Mouse (Mus musculus) kidney, embryonic 15.5 days (tissue): ENCODE measurements around the gene C1qtnf4. TPM values are rescaled to one million over a fixed set of nuclear protein-coding genes. Genes with fewer than 3 reads are reported as not detected.
A peak's percentile ranks its signal among the peaks of the same experiment; 100 is the strongest.

Experiments used
- ATAC-seq: fragments of 200-750 bp; cut with Nextera tagmentation; replicated peaks from 2 replicates; pipeline ENCODE4 v1.8.0; 2017; ENCODE audit warnings: moderate TSS enrichment; ENCODE audit not compliant: low FRiP score
- H3K27ac ChIP-seq: fragments of 300-500 bp; sonication (generic); 2 replicates; pipeline ENCODE4 v1.5.1; 2015; ENCODE audit warnings: mild to moderate bottlenecking, inconsistent platforms
- H3K27me3 ChIP-seq: fragments of 300-500 bp; sonication (generic); 2 replicates; pipeline ENCODE4 v1.6.1; 2015; ENCODE audit warnings: inconsistent platforms
- H3K36me3 ChIP-seq: fragments of 300-500 bp; sonication (generic); 2 replicates; pipeline ENCODE4 v1.6.1; 2015; ENCODE audit warnings: inconsistent platforms
- H3K4me1 ChIP-seq: fragments of 300-500 bp; sonication (generic); 2 replicates; pipeline ENCODE4 v1.6.1; 2015; ENCODE audit warnings: inconsistent platforms
- H3K4me2 ChIP-seq: fragments of 300-500 bp; sonication (generic); 2 replicates; pipeline ENCODE4 v1.6.1; 2015; ENCODE audit warnings: moderate library complexity, mild to moderate bottlenecking, inconsistent platforms
- H3K4me3 ChIP-seq: fragments of 300-500 bp; sonication (generic); replicated peaks from 2 replicates; pipeline ENCODE4 v1.5.1; 2015; ENCODE audit warnings: mild to moderate bottlenecking, inconsistent platforms
- H3K9ac ChIP-seq: fragments of 300-500 bp; sonication (generic); 2 replicates; pipeline ENCODE4 v1.6.1; 2015; ENCODE audit warnings: mild to moderate bottlenecking, inconsistent platforms
- H3K9me3 ChIP-seq: fragments of 300-500 bp; sonication (generic); replicated peaks from 2 replicates; pipeline ENCODE4 v1.6.1; 2016; ENCODE audit warnings: inconsistent platforms
- WGBS: fragments of 180-500 bp; shearing (Covaris S2); methylation state at CpG from one replicate; pipeline ENCODE4 v1.1.7; 2015; ENCODE audit warnings: mixed read lengths; 5-methylcytosine and 5-hydroxymethylcytosine counted together
- polyA plus RNA-seq: library from polyadenylated mRNA; unstranded; fragments of >200 nt; fragmentation: Nextera tagmentation; extraction: Ambion mirVana; gene quantifications from 2 replicates; pipeline ENCODE4 v1.2.1, GENCODE M21; 2015

Gene C1qtnf4
- polyA plus RNA-seq, 1 experiment from 2014 or later: 9.0 TPM

GRCm38 (mm10) chr2:90864184-90864583, 21.5 kb upstream of the C1qtnf4 start:
- no peaks in the 10 kb centered on the region for H3K27me3 ChIP-seq
- no peak overlapping the region for H3K27ac ChIP-seq
- no peaks in the 10 kb centered on the region for H3K9me3 ChIP-seq
- ATAC-seq: no peak
- H3K4me2 ChIP-seq: no peak overlapping the region
- H3K4me1 ChIP-seq: no peaks in the 10 kb centered on the region
- H3K9ac ChIP-seq: no peak overlapping the region
- H3K4me3 ChIP-seq: no peak overlapping the region
- H3K36me3 ChIP-seq: peaks cover 84% of the 10 kb centered on the region

- WGBS: 20% methylated on average over 3 of the region's 3 CpGs
Observed at GRCm38 (mm10) chr2:90866524-90866923, 19.1 kb upstream of the C1qtnf4 start.

GRCm38 (mm10) chr2:90870136-90870601, 15.5 kb upstream of the C1qtnf4 start:
- H3K4me2 ChIP-seq: no peak overlapping the region
- ATAC-seq: peak; percentile 47; the same call in 1 of the 2 replicates
- H3K9ac ChIP-seq: no peak overlapping the region
- no peak overlapping the region for H3K4me3 ChIP-seq
- H3K9me3 ChIP-seq: no peaks in the 10 kb centered on the region
- no peaks in the 10 kb centered on the region for H3K4me1 ChIP-seq
- 39% methylated on average over 4 of the region's 4 CpGs for WGBS
- peaks cover 30% of the 10 kb centered on the region for H3K36me3 ChIP-seq
- H3K27me3 ChIP-seq: no peaks in the 10 kb centered on the region
- H3K27ac ChIP-seq: no peak overlapping the region

More at GRCm38 (mm10) chr2:90866524-90866923, 19.1 kb upstream of the C1qtnf4 start:
- no peak overlapping the region for H3K4me3 ChIP-seq
- H3K27ac ChIP-seq: no peak overlapping the region
- H3K27me3 ChIP-seq: no peaks in the 10 kb centered on the region
- H3K9ac ChIP-seq: no peak overlapping the region
- peaks cover 62% of the 10 kb centered on the region for H3K36me3 ChIP-seq
- H3K4me2 ChIP-seq: no peak overlapping the region
- no peaks in the 10 kb centered on the region for H3K9me3 ChIP-seq
- no peaks in the 10 kb centered on the region for H3K4me1 ChIP-seq
- ATAC-seq: peak; percentile 81

GRCm38 (mm10) chr2:90871180-90871961, 14.3 kb upstream of the C1qtnf4 start:
- ATAC-seq: no peak
- H3K9me3 ChIP-seq: no peaks in the 10 kb centered on the region
- H3K27ac ChIP-seq: no peak overlapping the region
- no peaks in the 10 kb centered on the region for H3K27me3 ChIP-seq
- 65% methylated on average over 8 of the region's 8 CpGs for WGBS
- no peak overlapping the region for H3K4me2 ChIP-seq
- no peak overlapping the region for H3K9ac ChIP-seq
- no peaks in the 10 kb centered on the region for H3K4me1 ChIP-seq
- peaks cover 19% of the 10 kb centered on the region for H3K36me3 ChIP-seq
- H3K4me3 ChIP-seq: no peak overlapping the region

GRCm38 (mm10) chr2:90874025-90874424, 11.6 kb upstream of the C1qtnf4 start:
- Histone ChIP-seq H3K4me3 (no peak overlapping the region), H3K9ac (no peak overlapping the region), H3K36me3 (no peaks in the 10 kb centered on the region), H3K27me3 (no peaks in the 10 kb centered on the region), H3K4me2 (no peak overlapping the region), H3K9me3 (no peaks in the 10 kb centered on the region), H3K4me1 (no peaks in the 10 kb centered on the region), H3K27ac (no peak overlapping the region)
- ATAC-seq: no peak
- WGBS: 88% methylated on average over 1 of the region's 1 CpGs

- WGBS: 61% methylated on average over 2 of the region's 2 CpGs
- no peak for ATAC-seq
Observed at GRCm38 (mm10) chr2:90875239-90875638, 10.4 kb upstream of the C1qtnf4 start.

GRCm38 (mm10) chr2:90877584-90878259, 7.9 kb upstream of the C1qtnf4 start:
- Histone ChIP-seq H3K36me3 (no peaks in the 10 kb centered on the region), H3K27me3 (no peaks in the 10 kb centered on the region), H3K9ac (no peak overlapping the region), H3K4me1 (no peaks in the 10 kb centered on the region), H3K9me3 (no peaks in the 10 kb centered on the region), H3K27ac (no peak overlapping the region), H3K4me2 (no peak overlapping the region), H3K4me3 (no peak overlapping the region)
- WGBS: 62% methylated on average over 5 of the region's 5 CpGs
- no peak for ATAC-seq

More at GRCm38 (mm10) chr2:90875239-90875638, 10.4 kb upstream of the C1qtnf4 start:
- Histone ChIP-seq H3K27me3 (no peaks in the 10 kb centered on the region), H3K9me3 (no peaks in the 10 kb centered on the region), H3K4me1 (no peaks in the 10 kb centered on the region), H3K27ac (no peak overlapping the region), H3K9ac (no peak overlapping the region), H3K4me2 (no peak overlapping the region), H3K36me3 (no peaks in the 10 kb centered on the region), H3K4me3 (no peak overlapping the region)

GRCm38 (mm10) chr2:90879419-90879818, 6.2 kb upstream of the C1qtnf4 start:
- no peak for ATAC-seq
- Histone ChIP-seq H3K27me3 (peaks cover 5% of the 10 kb centered on the region), H3K9me3 (0 out of 2 replicates have a peak, but pooled peaks cover 2% of the 10 kb centered on the region), H3K27ac (no peak overlapping the region), H3K4me1 (no peaks in the 10 kb centered on the region; the same call in 1 of the 2 replicates), H3K4me3 (no peak overlapping the region), H3K4me2 (no peak overlapping the region), H3K36me3 (no peaks in the 10 kb centered on the region), H3K9ac (no peak overlapping the region)

- no peak overlapping the region for H3K4me3 ChIP-seq
- 33% methylated on average over 6 of the region's 6 CpGs for WGBS
- ATAC-seq: no peak
- no peaks in the 10 kb centered on the region for H3K36me3 ChIP-seq
- H3K27me3 ChIP-seq: peaks cover 14% of the 10 kb centered on the region
- peaks cover 7% of the 10 kb centered on the region for H3K4me1 ChIP-seq
- H3K9ac ChIP-seq: no peak overlapping the region
- H3K4me2 ChIP-seq: no peak overlapping the region
- no peak overlapping the region for H3K27ac ChIP-seq
- 0 out of 2 replicates have a peak, but pooled peaks cover 2% of the 10 kb centered on the region for H3K9me3 ChIP-seq
Observed at GRCm38 (mm10) chr2:90880144-90880785, 5.4 kb upstream of the C1qtnf4 start.

- Histone ChIP-seq H3K4me1 (peaks cover 21% of the 10 kb centered on the region), H3K9me3 (0 out of 2 replicates have a peak, but pooled peaks cover 2% of the 10 kb centered on the region), H3K4me3 (no peak overlapping the region), H3K4me2 (no peak overlapping the region), H3K27me3 (peaks cover 30% of the 10 kb centered on the region), H3K27ac (no peak overlapping the region), H3K36me3 (no peaks in the 10 kb centered on the region), H3K9ac (no peak overlapping the region)
- ATAC-seq: no peak
- 77% methylated on average over 2 of the region's 2 CpGs for WGBS
Observed at GRCm38 (mm10) chr2:90881824-90882223, 3.8 kb upstream of the C1qtnf4 start.

GRCm38 (mm10) chr2:90886436-90886835, 776 bp downstream of the C1qtnf4 start:
- peaks cover 36% of the 10 kb centered on the region for H3K4me1 ChIP-seq
- ATAC-seq: no peak
- WGBS: 37% methylated on average over 6 of the region's 6 CpGs
- H3K4me2 ChIP-seq: peak overlapping the region; percentile 97
- H3K27ac ChIP-seq: no peak overlapping the region
- H3K9ac ChIP-seq: no peak overlapping the region
- H3K27me3 ChIP-seq: peaks cover 56% of the 10 kb centered on the region
- H3K9me3 ChIP-seq: 0 out of 2 replicates have a peak, but pooled peaks cover 2% of the 10 kb centered on the region
- no peaks in the 10 kb centered on the region for H3K36me3 ChIP-seq
- H3K4me3 ChIP-seq: peak overlapping the region; percentile 57; the same call in 1 of the 2 replicates

GRCm38 (mm10) chr2:90887627-90888026, 2.0 kb downstream of the C1qtnf4 start:
- 73% methylated on average over 5 of the region's 5 CpGs for WGBS
- peaks cover 56% of the 10 kb centered on the region for H3K27me3 ChIP-seq

More at GRCm38 (mm10) chr2:90887627-90888026, 2.0 kb downstream of the C1qtnf4 start:
- H3K4me1 ChIP-seq: peaks cover 36% of the 10 kb centered on the region
- H3K36me3 ChIP-seq: no peaks in the 10 kb centered on the region
- no peak overlapping the region for H3K27ac ChIP-seq
- H3K9me3 ChIP-seq: 0 out of 2 replicates have a peak, but pooled peaks cover 2% of the 10 kb centered on the region
- H3K4me3 ChIP-seq: no peak overlapping the region
- H3K4me2 ChIP-seq: no peak overlapping the region
- ATAC-seq: no peak
- H3K9ac ChIP-seq: no peak overlapping the region
